Mouse (Mus musculus) liver, adult 2 months (tissue): ENCODE data around the gene Shisal2b. TPM values are rescaled to one million over a fixed set of nuclear protein-coding genes. Genes with fewer than 3 reads are reported as not detected.

Source experiments
- DNase-seq: peaks from one replicate; pipeline ENCODE4 v3.0.0-alpha.2; 2011; ENCODE audit warnings: low read depth, low spot score; ENCODE audit errors: extremely low read depth
- H3K27ac ChIP-seq: fragments of 200-500 bp; replicated peaks from 2 replicates; pipeline ENCODE4 v1.5.1; 2012; ENCODE audit warnings: low read depth, mild to moderate bottlenecking, control low read depth, inconsistent platforms, low read length; ENCODE audit not compliant: insufficient read depth
- H3K27me3 ChIP-seq: fragments of 200-500 bp; 2 replicates; pipeline ENCODE4 v1.6.1; 2012; ENCODE audit warnings: mild to moderate bottlenecking, moderate library complexity, low read length, inconsistent platforms; ENCODE audit not compliant: control insufficient read depth, insufficient read depth
- H3K36me3 ChIP-seq: fragments of 200-500 bp; 2 replicates; pipeline ENCODE4 v1.6.1; 2012; ENCODE audit warnings: low read length, inconsistent platforms; ENCODE audit not compliant: control insufficient read depth, insufficient read depth
- H3K4me1 ChIP-seq: fragments of 200-500 bp; 2 replicates; pipeline ENCODE4 v1.6.1; 2011; ENCODE audit warnings: low read length; ENCODE audit not compliant: control insufficient read depth, insufficient read depth
- H3K4me3 ChIP-seq: fragments of 200-500 bp; 2 replicates; pipeline ENCODE4 v1.5.1; 2011; ENCODE audit warnings: low read depth, mild to moderate bottlenecking, control low read depth, low read length, moderate library complexity; ENCODE audit not compliant: insufficient read depth
- H3K79me2 ChIP-seq: fragments of 200-500 bp; 2 replicates; pipeline ENCODE4 v1.6.1; 2012; ENCODE audit warnings: inconsistent platforms, mild to moderate bottlenecking, low read length, moderate library complexity; ENCODE audit not compliant: control insufficient read depth, insufficient read depth
- H3K9ac ChIP-seq: fragments of 200-500 bp; 2 replicates; pipeline ENCODE4 v1.6.1; 2012; ENCODE audit warnings: low read depth, mild to moderate bottlenecking, control low read depth, inconsistent platforms, low read length
- CTCF ChIP-seq: fragments of 200-500 bp; IDR thresholded peaks from 2 replicates; pipeline ENCODE4 v1.5.1; 2011; ENCODE audit warnings: low read depth, low read length, control low read depth
- POLR2A ChIP-seq: fragments of 200-500 bp; IDR thresholded peaks from 2 replicates; pipeline ENCODE4 v1.6.1; 2011; ENCODE audit warnings: low read length, control low read depth; ENCODE audit not compliant: insufficient read depth; ENCODE audit errors: extremely low read depth
- WGBS: fragments of 180-500 bp; shearing (Covaris S2); methylation state at CpG from one replicate; pipeline ENCODE4 v1.1.7; 2018; 5-methylcytosine and 5-hydroxymethylcytosine counted together
- polyA plus RNA-seq: library from polyadenylated mRNA; depleted of rRNA; stranded (reverse); fragments of >200 nt; gene quantifications from 2 replicates; pipeline ENCODE4 v1.2.3, GENCODE M21; 2012
- total RNA-seq: library from RNA; depleted of rRNA; stranded (reverse); fragments of >200 nt; gene quantifications from 2 replicates; pipeline ENCODE4 v1.2.3, GENCODE M21; 2014

Shisal2b gene
- total and polyA plus RNA-seq, 2 experiments = not detected

DNA sequence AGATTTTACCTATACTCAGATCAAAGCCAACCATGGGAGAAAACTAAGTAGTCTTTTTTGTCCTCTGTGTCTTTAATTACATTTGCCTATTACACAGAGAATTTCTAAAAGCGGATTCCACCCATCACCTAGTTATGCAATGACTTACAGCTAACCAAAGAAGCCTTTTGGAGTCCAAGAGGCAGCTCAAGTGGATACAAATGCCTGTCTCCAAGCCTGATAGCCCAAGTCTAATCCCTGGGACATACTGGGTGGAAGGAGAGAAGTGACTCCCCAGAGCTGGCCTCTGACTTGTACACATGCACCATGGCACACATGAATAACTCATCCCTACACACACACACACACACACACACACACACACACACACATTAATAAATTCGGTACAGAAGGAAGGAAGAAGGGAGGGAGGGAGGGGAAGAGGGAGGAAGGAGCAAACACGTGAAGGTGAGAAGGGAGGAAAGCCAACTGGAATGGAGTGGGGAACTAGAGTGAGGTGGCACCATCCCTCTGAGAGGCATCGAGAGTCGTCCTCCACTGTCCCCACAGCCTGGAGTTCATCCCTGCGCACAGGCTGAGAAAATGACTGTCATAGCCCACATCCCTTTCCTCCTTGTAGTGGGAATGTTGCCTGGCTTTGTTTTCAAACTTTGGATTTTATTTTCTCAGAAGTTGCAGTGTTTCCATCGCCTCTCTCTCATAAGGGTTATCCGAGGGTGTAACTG is 22.8 kb upstream of the Shisal2b start:
- Histone ChIP-seq H3K79me2 (no peaks in the 10 kb centered on the region), H3K9ac (no peak overlapping the region), H3K27me3 (no peaks in the 10 kb centered on the region), H3K36me3 (no peaks in the 10 kb centered on the region), H3K27ac (no peak overlapping the region), H3K4me3 (no peak overlapping the region), H3K4me1 (no peaks in the 10 kb centered on the region)
- no peak for TF ChIP-seq POLR2A
- TF ChIP-seq CTCF = no peak
- no peak for DNase-seq
- 60% methylated on average over 8 of the region's 8 CpGs for WGBS

- no peaks in the 10 kb centered on the region for H3K27me3 ChIP-seq
Observed at GRCm38 (mm10) chr13:104883566-104884249, 20.0 kb upstream of the Shisal2b start.

GRCm38 (mm10) chr13:104878508-104878907 is 14.8 kb upstream of the Shisal2b start:
- no peak overlapping the region for H3K27ac ChIP-seq
- DNase-seq = no peak

More at GRCm38 (mm10) chr13:104883566-104884249, 20.0 kb upstream of the Shisal2b start:
- DNase-seq = no peak
- no peaks in the 10 kb centered on the region for H3K36me3 ChIP-seq
- no peaks in the 10 kb centered on the region for H3K4me1 ChIP-seq
- no peaks in the 10 kb centered on the region for H3K79me2 ChIP-seq
- 28% methylated on average over 16 of the region's 16 CpGs for WGBS
- no peak overlapping the region for H3K27ac ChIP-seq
- no peak for TF ChIP-seq CTCF
- no peak for TF ChIP-seq POLR2A
- no peak overlapping the region for H3K9ac ChIP-seq
- H3K4me3 ChIP-seq = no peak overlapping the region

DNA sequence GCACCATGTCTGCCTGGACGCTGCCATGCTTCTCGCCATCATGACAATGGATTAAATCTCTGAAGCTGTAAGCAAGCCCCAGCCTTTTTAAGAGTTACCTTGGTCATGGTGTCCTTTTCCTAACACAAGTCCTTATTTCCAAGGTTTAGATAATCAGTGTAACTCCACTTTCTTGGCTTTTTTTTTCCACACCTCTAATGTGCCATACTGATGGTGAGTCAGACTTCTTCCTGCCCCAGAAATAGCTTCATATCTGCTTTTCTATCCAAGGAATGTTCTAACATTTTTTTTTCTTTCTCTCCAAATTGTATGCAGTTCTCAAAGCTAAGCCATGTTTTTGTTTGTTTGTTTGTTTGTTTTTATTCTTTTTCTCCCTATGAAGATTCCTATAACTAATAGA is 6.2 kb upstream of the Shisal2b start:
- TF ChIP-seq POLR2A (no peak), CTCF (no peak)
- WGBS = 98% methylated on average over 2 of the region's 2 CpGs
- no peak for DNase-seq
- Histone ChIP-seq H3K79me2 (no peaks in the 10 kb centered on the region), H3K36me3 (no peaks in the 10 kb centered on the region), H3K27me3 (no peaks in the 10 kb centered on the region), H3K4me3 (no peak overlapping the region), H3K4me1 (no peaks in the 10 kb centered on the region), H3K27ac (no peak overlapping the region), H3K9ac (no peak overlapping the region)

More at GRCm38 (mm10) chr13:104878508-104878907, 14.8 kb upstream of the Shisal2b start:
- 56% methylated on average over 4 of the region's 4 CpGs for WGBS
- Histone ChIP-seq H3K79me2 (no peaks in the 10 kb centered on the region), H3K36me3 (no peaks in the 10 kb centered on the region), H3K4me3 (no peak overlapping the region), H3K4me1 (no peaks in the 10 kb centered on the region), H3K27me3 (no peaks in the 10 kb centered on the region), H3K9ac (no peak overlapping the region)
- TF ChIP-seq POLR2A = no peak

DNA sequence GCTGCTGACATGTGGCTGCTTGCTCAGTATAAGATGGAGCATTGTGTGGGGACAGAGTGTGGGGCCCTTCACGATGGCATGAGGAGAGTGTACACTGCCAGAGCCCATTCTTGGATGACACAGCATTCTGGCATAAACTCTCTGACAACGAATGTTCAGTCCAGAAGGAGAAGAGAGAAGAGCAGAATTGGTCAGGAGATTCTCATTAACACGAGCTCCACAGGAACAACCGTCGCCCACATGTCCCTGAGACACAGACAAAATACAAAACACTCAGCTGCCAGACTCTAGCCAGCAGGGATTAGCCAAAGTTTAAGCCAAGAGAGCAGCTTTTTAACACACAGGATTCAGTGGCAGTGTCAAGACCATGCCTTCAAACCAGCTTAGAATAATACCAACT is 3.0 kb upstream of the Shisal2b start:
- Histone ChIP-seq H3K4me1 (no peaks in the 10 kb centered on the region; the same call in 1 of the 2 replicates), H3K4me3 (no peak overlapping the region), H3K9ac (no peak overlapping the region), H3K36me3 (no peaks in the 10 kb centered on the region), H3K79me2 (no peaks in the 10 kb centered on the region), H3K27me3 (peaks cover 9% of the 10 kb centered on the region), H3K27ac (no peak overlapping the region)
- TF ChIP-seq POLR2A (no peak), CTCF (no peak)
- 76% methylated on average over 5 of the region's 5 CpGs for WGBS
- no peak for DNase-seq

GRCm38 (mm10) chr13:104853645-104854044 is 10.0 kb downstream of the Shisal2b start:
- no peaks in the 10 kb centered on the region for H3K79me2 ChIP-seq
- DNase-seq = no peak
- WGBS = 81% methylated on average over 2 of the region's 2 CpGs
- H3K4me1 ChIP-seq = no peaks in the 10 kb centered on the region
- H3K9ac ChIP-seq = no peak overlapping the region
- no peaks in the 10 kb centered on the region for H3K27me3 ChIP-seq
- H3K4me3 ChIP-seq = no peak overlapping the region
- H3K36me3 ChIP-seq = no peaks in the 10 kb centered on the region
- H3K27ac ChIP-seq = no peak overlapping the region
- no peak for TF ChIP-seq CTCF
- TF ChIP-seq POLR2A = no peak
